Mouse (Mus musculus) hindbrain, embryonic 13.5 days (tissue): ENCODE results near the gene Pus1. TPM values are rescaled to one million over a fixed set of nuclear protein-coding genes. Genes with fewer than 3 reads are reported as not detected.

Source experiments
- ATAC-seq: fragments of 200-750 bp; cut with Nextera tagmentation; 2 replicates; pipeline ENCODE4 v1.8.0; 2017; ENCODE audit warnings: moderate TSS enrichment; ENCODE audit not compliant: low FRiP score
- H3K27ac ChIP-seq: fragments of 300-500 bp; sonication (generic); 2 replicates; pipeline ENCODE4 v1.5.1; 2015; ENCODE audit warnings: inconsistent platforms, mild to moderate bottlenecking, moderate library complexity
- H3K27me3 ChIP-seq: fragments of 300-500 bp; sonication (generic); 2 replicates; pipeline ENCODE4 v1.6.1; 2015; ENCODE audit warnings: mild to moderate bottlenecking, inconsistent platforms
- H3K36me3 ChIP-seq: fragments of 300-500 bp; sonication (generic); 2 replicates; pipeline ENCODE4 v1.6.1; 2015; ENCODE audit warnings: mild to moderate bottlenecking, inconsistent platforms
- H3K4me1 ChIP-seq: fragments of 300-500 bp; sonication (generic); replicated peaks from 2 replicates; pipeline ENCODE4 v1.6.1; 2015; ENCODE audit warnings: inconsistent platforms
- H3K4me2 ChIP-seq: fragments of 300-500 bp; sonication (generic); 2 replicates; pipeline ENCODE4 v1.6.1; 2015; ENCODE audit warnings: inconsistent platforms, mild to moderate bottlenecking, moderate library complexity
- H3K4me3 ChIP-seq: fragments of 300-500 bp; sonication (generic); 2 replicates; pipeline ENCODE4 v1.5.1; 2015; ENCODE audit warnings: mild to moderate bottlenecking, inconsistent platforms
- H3K9ac ChIP-seq: fragments of 300-500 bp; sonication (generic); 2 replicates; pipeline ENCODE4 v1.6.1; 2015; ENCODE audit warnings: mild to moderate bottlenecking, inconsistent platforms
- H3K9me3 ChIP-seq: fragments of 300-500 bp; sonication (generic); 2 replicates; pipeline ENCODE4 v1.6.1; 2016; ENCODE audit warnings: inconsistent platforms
- WGBS: fragments of 180-500 bp; shearing (Covaris S2); methylation state at CpG from one replicate; pipeline ENCODE4 v1.1.7; 2015; 5-methylcytosine and 5-hydroxymethylcytosine counted together
- polyA plus RNA-seq: library from polyadenylated mRNA; unstranded; fragments of >200 nt; fragmentation: Nextera tagmentation; extraction: Ambion mirVana; gene quantifications from 2 replicates; pipeline ENCODE4 v1.2.1, GENCODE M21; 2015

Pus1 gene
- 22.3 and 22.5 TPM in 2 replicates for polyA plus RNA-seq

DNA sequence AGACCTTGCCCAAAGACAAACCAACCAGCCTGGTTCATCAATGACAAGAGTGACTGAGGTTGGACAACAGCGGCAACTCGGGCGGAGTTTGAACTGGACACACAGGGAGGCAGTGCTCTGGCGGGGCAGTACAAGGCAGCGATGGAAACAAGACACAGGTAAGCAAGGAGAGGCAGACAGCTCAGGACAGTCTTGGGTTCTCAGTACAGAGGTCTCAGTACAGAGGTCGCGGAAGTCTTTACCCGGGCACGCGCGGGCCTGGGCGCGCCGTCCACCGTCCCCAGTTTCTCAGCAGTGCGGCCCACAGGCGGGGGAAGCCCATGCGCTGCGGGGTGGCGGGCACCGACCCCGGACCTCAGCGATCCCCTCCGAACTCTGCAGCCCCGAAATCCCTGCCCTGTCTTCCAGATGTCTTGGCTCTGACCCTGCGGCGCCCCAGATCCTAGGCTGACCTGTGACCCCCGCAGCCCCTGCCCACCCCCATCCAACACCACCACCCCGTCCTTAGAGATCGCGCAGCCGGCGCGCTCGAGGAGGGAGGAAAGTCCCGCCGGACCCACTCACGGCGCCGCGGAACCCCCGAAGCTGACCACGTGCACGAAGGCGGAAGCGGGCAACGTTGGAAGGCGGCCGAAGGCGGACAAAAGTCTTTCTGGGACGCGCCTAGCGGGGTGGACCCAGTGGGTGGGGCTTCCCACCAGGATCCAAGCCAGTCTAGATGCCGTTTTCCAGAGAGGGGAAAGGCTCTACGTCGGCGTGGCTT is at the start of gene Pus1:
TSS of gene Pus1 (minus strand) at position 662 of the 763 bp plus-strand sequence.
- H3K27me3 ChIP-seq, result no peaks in the 10 kb centered on the region
- peak within 1 kb of the TSS; percentile 48; the same call in 1 of the 2 replicates for H3K27ac ChIP-seq
- H3K9ac ChIP-seq, result peak within 1 kb of the TSS; percentile 87
- no peaks in the 10 kb centered on the region for H3K9me3 ChIP-seq
- H3K4me2 ChIP-seq, result peak within 1 kb of the TSS; percentile 97
- H3K36me3 ChIP-seq, result peaks cover 40% of the 10 kb centered on the region
- H3K4me1 ChIP-seq, result peaks cover 26% of the 10 kb centered on the region
- ATAC-seq, result peak; percentile 84
- WGBS, result under 1% methylated on average over 57 of the region's 57 CpGs
- peak within 1 kb of the TSS; percentile 78 for H3K4me3 ChIP-seq

DNA sequence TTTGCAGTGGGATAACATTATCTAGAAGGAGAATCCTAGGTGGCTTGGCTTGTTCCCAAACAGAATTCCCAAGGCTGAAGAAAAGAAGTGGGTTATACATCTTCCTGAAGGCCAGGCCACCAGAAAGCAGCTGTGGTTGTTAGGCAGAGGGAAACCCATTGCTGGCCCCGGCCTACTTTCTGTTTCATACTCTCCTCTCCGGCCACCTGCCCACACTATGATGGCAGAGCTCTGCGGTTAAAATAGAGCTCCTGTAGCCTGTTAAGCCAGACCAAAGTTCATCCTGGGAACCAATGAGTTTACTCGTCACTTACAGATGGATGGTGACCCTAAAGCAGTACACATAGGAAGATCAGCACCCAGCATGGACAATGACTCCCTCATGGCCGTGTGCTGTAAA is 47.1 kb upstream of the Pus1 start:
- H3K4me3 ChIP-seq, result no peak overlapping the region
- H3K9me3 ChIP-seq, result no peaks in the 10 kb centered on the region
- H3K27me3 ChIP-seq, result no peaks in the 10 kb centered on the region
- H3K27ac ChIP-seq, result no peak overlapping the region
- WGBS, result 91% methylated on average over 5 of the region's 5 CpGs
- no peak overlapping the region for H3K4me2 ChIP-seq
- ATAC-seq, result no peak
- H3K4me1 ChIP-seq, result no peaks in the 10 kb centered on the region
- no peak overlapping the region for H3K9ac ChIP-seq
- H3K36me3 ChIP-seq, result no peaks in the 10 kb centered on the region

DNA sequence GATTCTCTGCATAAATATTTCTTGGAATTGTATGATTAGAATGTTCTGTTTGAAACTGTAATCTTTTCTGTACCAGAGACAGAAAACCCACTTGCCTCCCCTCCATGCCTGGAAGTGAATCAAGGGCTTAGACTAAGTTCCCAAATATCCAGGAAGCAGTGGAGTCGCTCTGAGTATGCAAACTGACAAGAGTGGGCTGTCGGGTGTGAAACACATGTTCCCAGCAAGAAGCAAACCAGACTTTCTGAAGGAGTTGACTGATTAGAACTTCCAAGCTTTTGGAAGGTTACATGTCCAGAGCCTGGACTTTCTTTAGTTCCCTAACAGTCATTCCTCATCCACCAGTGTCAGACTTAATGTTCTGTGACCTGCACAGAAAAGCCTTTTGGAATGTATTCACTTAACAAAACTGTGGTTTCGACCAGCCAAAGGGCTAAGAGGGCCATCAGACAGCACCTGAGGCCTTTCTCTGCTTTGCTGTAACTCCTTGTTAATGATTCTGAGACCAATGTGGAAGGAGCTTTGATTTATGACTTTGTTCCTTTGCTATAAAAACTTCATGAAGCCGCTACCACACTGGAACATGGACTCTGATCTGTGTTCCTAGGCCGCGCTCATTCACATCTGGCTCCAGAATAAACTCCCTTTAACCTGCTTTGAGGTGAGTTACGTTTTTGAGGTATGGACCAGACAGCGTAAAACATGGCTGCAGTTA is 46.5 kb upstream of the Pus1 start:
- Histone ChIP-seq H3K4me2 (no peak overlapping the region), H3K4me3 (no peak overlapping the region), H3K27ac (no peak overlapping the region), H3K4me1 (no peaks in the 10 kb centered on the region), H3K36me3 (no peaks in the 10 kb centered on the region), H3K27me3 (no peaks in the 10 kb centered on the region), H3K9me3 (no peaks in the 10 kb centered on the region), H3K9ac (no peak overlapping the region)
- WGBS, result 89% methylated on average over 8 of the region's 8 CpGs
- no peak for ATAC-seq

GRCm38 (mm10) chr5:110824421-110824820 is 44.0 kb upstream of the Pus1 start:
- Histone ChIP-seq H3K9me3 (no peaks in the 10 kb centered on the region), H3K4me2 (no peak overlapping the region), H3K36me3 (no peaks in the 10 kb centered on the region), H3K27ac (no peak overlapping the region), H3K4me1 (no peaks in the 10 kb centered on the region), H3K27me3 (no peaks in the 10 kb centered on the region), H3K4me3 (no peak overlapping the region), H3K9ac (no peak overlapping the region)
- WGBS, result 94% methylated on average over 4 of the region's 4 CpGs
- no peak for ATAC-seq

GRCm38 (mm10) chr5:110809667-110810325 is 29.3 kb upstream of the Pus1 start, which contains the start of gene Ulk1:
Gene Ulk1, minus strand, starts transcription at chr5:110810097.
- no peaks in the 10 kb centered on the region for H3K9me3 ChIP-seq
- peaks cover 11% of the 10 kb centered on the region for H3K36me3 ChIP-seq
- H3K27ac ChIP-seq, result peak within 1 kb of the TSS; percentile 84
- H3K4me3 ChIP-seq, result peak within 1 kb of the TSS; percentile 96
- no peaks in the 10 kb centered on the region for H3K27me3 ChIP-seq
- peak within 1 kb of the TSS; percentile 98 for H3K9ac ChIP-seq
- under 1% methylated on average over 80 of the region's 80 CpGs for WGBS
- peak; percentile 96 for ATAC-seq
- peak within 1 kb of the TSS; percentile 99 for H3K4me2 ChIP-seq
- H3K4me1 ChIP-seq, result peaks cover 44% of the 10 kb centered on the region

GRCm38 (mm10) chr5:110808821-110809666 is 28.6 kb upstream of the Pus1 start:
- H3K4me1 ChIP-seq, result peaks cover 52% of the 10 kb centered on the region
- peak; percentile 0; the same call in 1 of the 2 replicates for ATAC-seq

GRCm38 (mm10) chr5:110808061-110808631 is 27.7 kb upstream of the Pus1 start:
- 3% methylated on average over 14 of the region's 14 CpGs for WGBS
- H3K36me3 ChIP-seq, result peaks cover 19% of the 10 kb centered on the region
- peak overlapping the region; percentile 98 for H3K9ac ChIP-seq
- peak overlapping the region; percentile 96 for H3K4me3 ChIP-seq
- H3K4me2 ChIP-seq, result peak overlapping the region; percentile 99
- peak; percentile 36 for ATAC-seq
- peak overlapping the region; percentile 53 for H3K27ac ChIP-seq
- H3K27me3 ChIP-seq, result no peaks in the 10 kb centered on the region
- no peaks in the 10 kb centered on the region for H3K9me3 ChIP-seq
- H3K4me1 ChIP-seq, result peaks cover 54% of the 10 kb centered on the region

More at GRCm38 (mm10) chr5:110808821-110809666, 28.6 kb upstream of the Pus1 start:
- WGBS, result 2% methylated on average over 27 of the region's 27 CpGs
- Histone ChIP-seq H3K4me3 (peak overlapping the region; percentile 96), H3K27ac (peak overlapping the region; percentile 84), H3K9me3 (no peaks in the 10 kb centered on the region), H3K9ac (peak overlapping the region; percentile 98), H3K36me3 (peaks cover 17% of the 10 kb centered on the region), H3K4me2 (peak overlapping the region; percentile 99), H3K27me3 (no peaks in the 10 kb centered on the region)

- peaks cover 22% of the 10 kb centered on the region for H3K36me3 ChIP-seq
- H3K4me3 ChIP-seq, result peak overlapping the region; percentile 96
- no peak for ATAC-seq
- 82% methylated on average over 4 of the region's 4 CpGs for WGBS
- H3K9ac ChIP-seq, result peak overlapping the region; percentile 98
- 0 out of 2 replicates have a peak overlapping the region, but pooled peaks have one; percentile 52 for H3K27ac ChIP-seq
- H3K27me3 ChIP-seq, result no peaks in the 10 kb centered on the region
- H3K9me3 ChIP-seq, result no peaks in the 10 kb centered on the region
- peaks cover 58% of the 10 kb centered on the region for H3K4me1 ChIP-seq
- H3K4me2 ChIP-seq, result peak overlapping the region; percentile 99
Observed at GRCm38 (mm10) chr5:110807453-110807852, 27.0 kb upstream of the Pus1 start.

DNA sequence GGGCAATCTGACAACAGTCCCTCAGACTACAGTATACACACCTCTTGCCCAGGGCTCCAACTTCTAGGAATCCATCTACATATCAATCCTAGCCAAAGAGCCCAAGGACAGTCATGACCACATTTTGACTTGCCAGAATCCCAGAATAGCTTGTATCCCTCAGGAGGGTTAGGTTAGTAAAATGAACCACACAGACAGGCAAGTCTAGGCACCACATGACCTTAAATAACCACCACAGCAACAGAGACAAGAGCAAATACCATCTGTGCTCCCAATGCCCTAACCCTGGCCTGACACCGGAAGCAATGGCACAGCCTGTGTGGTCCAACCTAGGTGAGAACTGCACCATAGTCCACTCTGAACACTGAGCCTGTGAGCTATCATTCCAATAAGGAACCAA is 26.2 kb upstream of the Pus1 start:
- no peaks in the 10 kb centered on the region for H3K9me3 ChIP-seq

DNA sequence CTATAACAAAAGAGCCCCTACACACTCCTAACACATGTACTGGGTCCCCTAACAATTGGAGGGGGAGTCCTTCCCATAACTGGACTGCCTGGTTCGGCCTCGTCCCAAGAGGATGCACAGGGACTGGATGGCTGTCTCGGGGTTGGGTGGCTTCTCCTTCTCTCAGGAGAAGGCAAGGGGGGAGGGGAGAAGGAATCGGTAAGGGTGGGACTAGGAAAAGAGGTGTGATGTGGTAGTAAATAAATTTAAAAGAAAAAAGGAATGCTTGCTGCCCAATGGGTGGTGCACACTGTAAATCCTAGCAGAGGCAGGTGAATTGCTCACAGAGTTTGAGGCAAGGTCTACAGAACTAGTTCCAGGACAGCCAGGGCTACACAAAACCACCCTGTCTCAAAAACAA is 25.7 kb upstream of the Pus1 start:
- Histone ChIP-seq H3K4me2 (no peak overlapping the region), H3K36me3 (peaks cover 35% of the 10 kb centered on the region), H3K27me3 (no peaks in the 10 kb centered on the region), H3K4me1 (peaks cover 62% of the 10 kb centered on the region), H3K9ac (peak overlapping the region; percentile 53; the same call in 1 of the 2 replicates), H3K9me3 (no peaks in the 10 kb centered on the region), H3K4me3 (no peak overlapping the region), H3K27ac (no peak overlapping the region)
- no peak for ATAC-seq
- 87% methylated on average over 4 of the region's 4 CpGs for WGBS

More for the DNA sequence above, 26.2 kb upstream of the Pus1 start:
- H3K36me3 ChIP-seq, result peaks cover 30% of the 10 kb centered on the region
- ATAC-seq, result no peak
- H3K27ac ChIP-seq, result no peak overlapping the region
- peak overlapping the region; percentile 53; the same call in 1 of the 2 replicates for H3K9ac ChIP-seq
- H3K4me2 ChIP-seq, result peak overlapping the region; percentile 99
- peaks cover 62% of the 10 kb centered on the region for H3K4me1 ChIP-seq
- no peaks in the 10 kb centered on the region for H3K27me3 ChIP-seq
- 85% methylated on average over 1 of the region's 1 CpGs for WGBS
- no peak overlapping the region for H3K4me3 ChIP-seq
